Mouse (Mus musculus): ENCODE data around the gene Scfd1. TPM values are rescaled to one million over a fixed set of nuclear protein-coding genes. Genes with fewer than 3 reads are reported as not detected.

Scfd1 gene
- total RNA-seq, 1 experiment from 2014 or later, result 124 TPM

- ATAC-seq (replicated peaks; ENCODE audit: insufficient number of reproducible peaks, low FRiP score, low TSS enrichment, poor library complexity, severe bottlenecking), result no peak
Measured at GRCm38 (mm10) chr12:51492040-51492439, 114.7 kb downstream of the Scfd1 start.

- no peak for ATAC-seq (replicated peaks; ENCODE audit: insufficient number of reproducible peaks, low FRiP score, low TSS enrichment, poor library complexity, severe bottlenecking)
Measured at GRCm38 (mm10) chr12:51493476-51493875, 116.2 kb downstream of the Scfd1 start.

GRCm38 (mm10) chr12:51494641-51495040, 117.3 kb downstream of the Scfd1 start:
- no peak for ATAC-seq (replicated peaks; ENCODE audit: insufficient number of reproducible peaks, low FRiP score, low TSS enrichment, poor library complexity, severe bottlenecking)

Other genes starting within 250 kb of the Scfd1 start
- 3.7 to 26.0 TPM (median 16.9 TPM) in 3 replicates for gene G2e3, start 29.4 kb upstream of the Scfd1 start, total RNA-seq (2017)
- gene Coch, start 215.8 kb downstream of the Scfd1 start, total RNA-seq (2017), result 0.58 TPM in 1 of 3 replicates, not detected in the others

Data from monocyte, adult 5-6 weeks (primary cell).